Mouse (Mus musculus): ENCODE data around the gene Eif4g2. TPM values are rescaled to one million over a fixed set of nuclear protein-coding genes. Genes with fewer than 3 reads are reported as not detected.

Eif4g2 gene
- polyA plus RNA-seq, 1 experiment = 408 TPM

DNA sequence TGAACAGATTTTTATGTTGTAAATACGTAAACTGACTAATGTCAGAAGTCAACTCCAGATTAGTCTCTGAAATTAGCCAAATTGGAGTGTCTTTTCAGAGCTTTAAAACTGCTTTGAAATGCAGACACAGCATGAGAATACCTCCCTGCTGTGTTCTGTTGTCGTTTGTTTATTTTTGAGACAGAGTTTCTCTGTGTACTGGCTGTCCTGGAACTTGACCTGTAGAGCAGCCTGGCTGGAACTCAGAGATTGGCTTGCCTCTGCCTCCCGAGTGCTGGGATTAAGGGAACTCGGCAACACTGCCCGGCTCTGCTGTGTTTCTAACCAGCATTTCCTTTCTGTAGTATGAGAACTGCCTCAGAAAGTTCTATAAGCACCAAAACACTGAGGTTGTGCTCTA is 33.9 kb downstream of the Eif4g2 start:
- TF ChIP-seq POLR2AphosphoS2 (IDR thresholded peaks at IDR 0.05; ENCODE audit: insufficient read length, low read depth) (no peak), E2F4 (IDR thresholded peaks at IDR 0.05; ENCODE audit: insufficient read depth) (no peak), REST (IDR thresholded peaks at IDR 0.05; ENCODE audit: insufficient read depth, insufficient read length) (no peak), SRF (IDR thresholded peaks at IDR 0.05; ENCODE audit: control insufficient read depth, insufficient read length, low read depth) (no peak), USF1 (IDR thresholded peaks at IDR 0.05; ENCODE audit: low read depth) (no peak), TCF12 (IDR thresholded peaks at IDR 0.05; ENCODE audit: insufficient read depth, poor library complexity, severe bottlenecking) (no peak), MYOD1 (IDR thresholded peaks at IDR 0.05; ENCODE audit: control insufficient read depth in 1 of 3, insufficient read length in 2 of 3, low read depth in 2 of 3) (no peak), TCF3 (IDR thresholded peaks at IDR 0.05; ENCODE audit: insufficient read length, low read depth) (no peak), CEBPB (IDR thresholded peaks at IDR 0.05; ENCODE audit: insufficient read depth, poor library complexity, severe bottlenecking) (no peak), MAX (IDR thresholded peaks at IDR 0.05; ENCODE audit: low read depth) (no peak), POLR2A (IDR thresholded peaks at IDR 0.05; ENCODE audit: insufficient read length, low read depth) (no peak), MYOG (IDR thresholded peaks at IDR 0.05; ENCODE audit: control insufficient read depth in 1 of 3, insufficient read depth in 1 of 3, insufficient read length in 2 of 3, low read depth in 2 of 3) (no peak)
- no peaks in the 10 kb centered on the region for H3K79me2 ChIP-seq (ENCODE audit: control insufficient read depth, insufficient read depth)

DNA sequence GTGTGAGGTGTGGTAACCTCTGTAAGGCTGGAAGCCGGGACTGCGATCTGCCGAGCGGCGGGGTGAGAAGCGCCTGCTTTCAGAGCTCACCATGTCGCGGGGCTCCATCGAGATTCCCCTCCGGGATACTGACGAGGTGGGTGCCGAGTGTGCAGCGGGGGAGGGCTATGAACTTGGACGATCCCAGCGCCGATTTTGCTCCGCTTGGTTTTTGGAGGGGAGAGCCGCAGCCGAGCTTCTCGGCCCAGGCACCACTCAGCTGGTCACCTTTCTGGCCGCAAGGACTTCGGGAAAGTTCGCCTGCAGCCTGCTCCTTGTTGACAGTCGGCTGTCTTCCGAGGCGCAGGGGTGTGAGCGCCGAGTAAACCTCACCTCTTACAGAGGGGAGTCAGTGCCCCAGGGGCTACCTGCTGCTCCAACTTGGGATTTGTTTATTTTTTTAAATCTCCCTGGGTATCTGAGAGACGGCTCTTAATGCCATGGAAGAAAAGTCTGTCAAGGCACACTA is 53.7 kb downstream of the Eif4g2 start:
- H3ac ChIP-seq (ENCODE audit: control insufficient read depth, insufficient read length) = peak overlapping the region; percentile 29
- peaks cover 21% of the 10 kb centered on the region for H3K79me2 ChIP-seq (ENCODE audit: control insufficient read depth, insufficient read depth)
- peaks cover 24% of the 10 kb centered on the region for H3K36me3 ChIP-seq (ENCODE audit: control insufficient read depth, insufficient read depth)
- H3K4me2 ChIP-seq (ENCODE audit: low read depth) = peak overlapping the region; percentile 94
- peak overlapping the region; percentile 98 for H3K4me3 ChIP-seq
- no peaks in the 10 kb centered on the region for H3K27me3 ChIP-seq (ENCODE audit: control insufficient read depth, insufficient read depth, insufficient read length)
- TF ChIP-seq SRF (IDR thresholded peaks at IDR 0.05; ENCODE audit: control insufficient read depth, insufficient read length, low read depth) (no peak), REST (IDR thresholded peaks at IDR 0.05; ENCODE audit: insufficient read depth, insufficient read length) (no peak), MYOD1 (IDR thresholded peaks at IDR 0.05; ENCODE audit: control insufficient read depth in 1 of 3, insufficient read length in 2 of 3, low read depth in 2 of 3) (no peak), TCF12 (IDR thresholded peaks at IDR 0.05; ENCODE audit: insufficient read depth, poor library complexity, severe bottlenecking) (no peak), USF1 (IDR thresholded peaks at IDR 0.05; ENCODE audit: low read depth) (no peak), MAX (IDR thresholded peaks at IDR 0.05; ENCODE audit: low read depth) (no peak)

More for the DNA sequence above, 33.9 kb downstream of the Eif4g2 start:
- Histone ChIP-seq H3K27me3 (ENCODE audit: control insufficient read depth, insufficient read depth, insufficient read length) (no peaks in the 10 kb centered on the region), H3K36me3 (ENCODE audit: control insufficient read depth, insufficient read depth) (peaks cover 50% of the 10 kb centered on the region), H3K4me3 (no peak overlapping the region), H3K4me2 (ENCODE audit: low read depth) (no peak overlapping the region), H3ac (ENCODE audit: control insufficient read depth, insufficient read length) (no peak overlapping the region)

DNA sequence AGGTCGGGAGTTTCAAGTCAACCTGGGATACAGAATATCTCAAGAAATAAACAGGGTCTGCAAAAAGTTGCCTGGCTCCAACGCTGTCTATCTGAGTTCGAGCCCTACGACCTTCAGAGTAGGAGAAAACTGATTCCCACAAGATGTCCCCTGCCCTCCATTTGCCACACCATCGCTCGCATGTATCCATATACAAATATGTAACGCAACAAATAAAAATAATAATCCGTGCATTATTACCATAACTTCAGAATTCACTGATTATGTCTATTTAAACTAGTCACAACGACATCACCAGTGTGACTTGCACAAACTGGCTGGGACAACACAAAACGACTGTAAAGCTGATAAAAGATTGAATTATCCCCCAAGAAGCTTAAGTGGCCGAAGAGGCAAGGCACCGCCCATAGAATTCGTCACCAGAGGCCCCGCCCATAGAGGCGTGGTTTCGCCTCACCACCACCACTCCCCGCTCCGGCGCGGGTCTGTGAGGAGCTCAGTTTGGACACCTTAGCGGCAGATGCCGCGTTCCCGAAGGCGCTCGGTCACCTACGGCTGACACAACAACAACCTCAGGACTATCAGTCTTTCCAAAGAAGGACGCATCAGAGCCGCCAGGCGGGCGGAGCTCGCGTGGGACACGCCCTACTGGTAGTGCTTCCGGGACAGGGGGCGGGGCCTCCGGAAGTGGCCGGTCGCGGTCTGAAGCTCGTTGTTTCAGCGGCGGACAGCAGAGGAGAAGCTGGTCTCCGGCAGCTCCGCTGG is 54.4 kb downstream of the Eif4g2 start, which contains the start of gene Ctr9:
Gene Ctr9, plus strand, starts transcription at position 671 of the 765 bp plus-strand sequence.
- Histone ChIP-seq H3ac (ENCODE audit: control insufficient read depth, insufficient read length) (peak within 1 kb of the TSS; percentile 29), H3K4me2 (ENCODE audit: low read depth) (peak within 1 kb of the TSS; percentile 94), H3K27me3 (ENCODE audit: control insufficient read depth, insufficient read depth, insufficient read length) (no peaks in the 10 kb centered on the region), H3K4me3 (peak within 1 kb of the TSS; percentile 98), H3K36me3 (ENCODE audit: control insufficient read depth, insufficient read depth) (peaks cover 18% of the 10 kb centered on the region), H3K79me2 (ENCODE audit: control insufficient read depth, insufficient read depth) (peaks cover 21% of the 10 kb centered on the region)
- TF ChIP-seq USF1 (IDR thresholded peaks at IDR 0.05; ENCODE audit: low read depth) (no peak), E2F4 (IDR thresholded peaks at IDR 0.05; ENCODE audit: insufficient read depth) (no peak), REST (IDR thresholded peaks at IDR 0.05; ENCODE audit: insufficient read depth, insufficient read length) (no peak), MYOD1 (IDR thresholded peaks at IDR 0.05; ENCODE audit: control insufficient read depth in 1 of 3, insufficient read length in 2 of 3, low read depth in 2 of 3) (no peak), CEBPB (IDR thresholded peaks at IDR 0.05; ENCODE audit: insufficient read depth, poor library complexity, severe bottlenecking) (no peak), TCF12 (IDR thresholded peaks at IDR 0.05; ENCODE audit: insufficient read depth, poor library complexity, severe bottlenecking) (no peak), POLR2A (IDR thresholded peaks at IDR 0.05; ENCODE audit: insufficient read length, low read depth) (peak; percentile 86), TCF3 (IDR thresholded peaks at IDR 0.05; ENCODE audit: insufficient read length, low read depth) (no peak), POLR2AphosphoS2 (IDR thresholded peaks at IDR 0.05; ENCODE audit: insufficient read length, low read depth) (peak; percentile 92), MYOG (IDR thresholded peaks at IDR 0.05; ENCODE audit: control insufficient read depth in 1 of 3, insufficient read depth in 1 of 3, insufficient read length in 2 of 3, low read depth in 2 of 3) (peak in 1 of 3 experiments; percentile 1), MAX (IDR thresholded peaks at IDR 0.05; ENCODE audit: low read depth) (no peak), SRF (IDR thresholded peaks at IDR 0.05; ENCODE audit: control insufficient read depth, insufficient read length, low read depth) (no peak)

DNA sequence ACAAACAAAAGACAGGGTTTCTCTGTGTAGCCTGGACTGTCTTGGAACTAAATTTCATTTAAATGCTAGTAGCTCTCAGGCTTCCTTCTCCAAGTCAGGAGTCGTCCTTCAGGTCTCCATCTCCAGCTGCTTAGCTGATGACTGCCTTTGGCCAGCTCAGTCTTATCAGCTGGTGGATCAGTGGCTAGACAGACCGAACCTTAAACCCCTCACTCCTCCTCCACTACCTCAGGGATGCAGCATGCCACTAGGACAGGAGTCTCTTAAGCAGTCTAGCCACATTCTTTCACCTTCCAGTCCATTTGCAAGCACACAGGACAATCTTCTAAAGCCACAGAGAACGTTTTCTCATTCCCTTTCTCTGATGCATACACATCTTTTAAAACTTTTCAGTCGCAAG is 57.9 kb downstream of the Eif4g2 start:
- Histone ChIP-seq H3K79me2 (ENCODE audit: control insufficient read depth, insufficient read depth) (peaks cover 9% of the 10 kb centered on the region), H3K36me3 (ENCODE audit: control insufficient read depth, insufficient read depth) (no peaks in the 10 kb centered on the region), H3ac (ENCODE audit: control insufficient read depth, insufficient read length) (no peak overlapping the region), H3K4me3 (no peak overlapping the region), H3K4me2 (ENCODE audit: low read depth) (no peak overlapping the region), H3K27me3 (ENCODE audit: control insufficient read depth, insufficient read depth, insufficient read length) (no peaks in the 10 kb centered on the region)
- no peak for TF ChIP-seq E2F4 (IDR thresholded peaks at IDR 0.05; ENCODE audit: insufficient read depth)

DNA sequence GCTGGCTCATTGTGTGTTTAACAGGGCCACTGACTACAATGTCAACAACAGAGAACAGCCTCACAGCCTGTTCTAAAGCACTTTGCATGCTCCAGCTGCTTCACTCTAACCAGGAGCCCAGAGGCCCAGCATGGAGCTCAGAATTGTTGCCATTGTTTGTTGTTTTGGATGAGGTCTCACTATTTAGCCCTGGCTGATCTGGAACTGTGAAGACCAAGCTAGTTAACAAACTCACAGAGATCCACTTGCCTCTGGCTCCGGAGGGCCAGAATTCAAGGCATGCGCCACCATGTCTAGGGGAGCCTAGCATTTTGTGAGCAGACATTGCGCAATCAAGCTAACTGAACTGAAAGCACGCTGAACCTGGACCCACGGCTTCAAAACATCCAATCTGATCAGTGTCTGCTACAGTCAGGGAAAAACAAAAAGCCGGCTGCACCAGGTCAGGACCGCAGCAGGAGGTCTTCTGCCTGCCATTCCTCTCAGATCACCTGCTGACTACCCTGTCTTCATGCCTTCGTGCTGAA is 58.7 kb downstream of the Eif4g2 start:
- H3K36me3 ChIP-seq (ENCODE audit: control insufficient read depth, insufficient read depth) = no peaks in the 10 kb centered on the region
- TF ChIP-seq TCF12 (IDR thresholded peaks at IDR 0.05; ENCODE audit: insufficient read depth, poor library complexity, severe bottlenecking) (no peak), CEBPB (IDR thresholded peaks at IDR 0.05; ENCODE audit: insufficient read depth, poor library complexity, severe bottlenecking) (peak; percentile 96)
- H3K4me2 ChIP-seq (ENCODE audit: low read depth) = no peak overlapping the region
- no peak overlapping the region for H3ac ChIP-seq (ENCODE audit: control insufficient read depth, insufficient read length)
- H3K27me3 ChIP-seq (ENCODE audit: control insufficient read depth, insufficient read depth, insufficient read length) = no peaks in the 10 kb centered on the region
- no peak overlapping the region for H3K4me3 ChIP-seq
- peaks cover 2% of the 10 kb centered on the region for H3K79me2 ChIP-seq (ENCODE audit: control insufficient read depth, insufficient read depth)
